Mouse (Mus musculus): ENCODE results near the gene Prss33. TPM values are rescaled to one million over a fixed set of nuclear protein-coding genes. Genes with fewer than 3 reads are reported as not detected.

Prss33 gene
- polyA plus RNA-seq, 1 experiment from 2014 or later, result not detected

DNA sequence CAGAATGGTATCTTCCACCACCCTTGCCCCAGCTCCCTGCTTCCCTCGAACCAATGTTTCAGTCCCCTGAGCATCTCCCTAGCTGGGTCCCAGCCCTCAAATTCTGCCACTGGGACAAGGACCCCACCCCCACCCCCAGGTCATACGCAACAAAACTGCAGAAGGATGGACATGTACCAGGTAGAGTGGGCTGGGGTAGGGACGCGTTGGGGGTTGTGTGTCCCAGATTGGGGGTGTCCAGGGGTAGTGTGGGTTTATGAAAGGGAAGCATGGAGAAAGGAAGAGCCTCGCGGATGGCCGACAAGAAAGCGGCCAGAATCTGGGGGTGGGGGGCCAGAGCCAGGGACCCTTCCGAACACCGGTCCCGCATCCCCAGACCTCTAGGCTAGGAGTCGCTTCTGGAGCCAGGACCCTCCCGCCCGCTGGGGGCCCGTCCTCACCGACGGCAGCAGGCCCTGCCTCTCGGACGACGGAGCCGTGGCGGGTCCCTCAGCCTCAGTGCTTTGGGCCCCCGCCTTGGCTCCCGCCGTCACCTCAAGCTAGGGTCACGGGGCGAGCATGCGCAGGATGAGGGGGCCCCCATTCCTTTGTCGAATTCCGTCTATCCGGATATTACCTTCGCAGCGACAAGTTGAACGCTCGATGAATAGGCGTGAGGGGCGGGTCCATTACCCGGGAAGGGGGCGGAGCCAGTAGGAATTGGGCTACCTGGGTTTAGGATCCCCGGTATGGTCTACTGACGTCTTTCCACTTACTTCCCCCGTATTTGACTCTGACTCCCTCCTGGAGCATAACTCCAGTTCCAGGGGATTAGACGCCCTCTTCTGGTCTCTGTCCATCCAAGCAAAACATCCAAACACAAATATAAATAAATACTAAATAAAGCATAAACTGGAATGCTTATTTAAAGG, 50.0 kb downstream of the Prss33 start, which contains the start of gene Flywch2:
Gene Flywch2, minus strand, starts transcription at position 521 of the 911 bp plus-strand sequence.
- Histone ChIP-seq H3K36me3 (ENCODE audit: insufficient read depth) (no peaks in the 10 kb centered on the region), H3K4me3 (ENCODE audit: low read depth, low read length) (peak within 1 kb of the TSS; percentile 60), H3K9ac (peak within 1 kb of the TSS; percentile 69), H3K4me2 (peak within 1 kb of the TSS; percentile 88), H3K4me1 (ENCODE audit: insufficient read depth) (0 out of 2 replicates have a peak, but pooled peaks cover 5% of the 10 kb centered on the region), H3K27ac (ENCODE audit: low read depth) (no peak within 1 kb of the TSS; the same call in 1 of the 2 replicates), H3K27me3 (ENCODE audit: insufficient read depth, low read length) (no peaks in the 10 kb centered on the region), H3K9me3 (ENCODE audit: low read depth, low read length) (no peaks in the 10 kb centered on the region)
- DNase-seq (peak; percentile 90), ATAC-seq (ENCODE audit: insufficient read depth) (peak; percentile 80)
- 2% methylated on average over 43 of the region's 43 CpGs for WGBS
- TF ChIP-seq CTCF (IDR thresholded peaks at IDR 0.05; ENCODE audit: low read depth), result no peak; the same call in 1 of the 2 replicates

DNA sequence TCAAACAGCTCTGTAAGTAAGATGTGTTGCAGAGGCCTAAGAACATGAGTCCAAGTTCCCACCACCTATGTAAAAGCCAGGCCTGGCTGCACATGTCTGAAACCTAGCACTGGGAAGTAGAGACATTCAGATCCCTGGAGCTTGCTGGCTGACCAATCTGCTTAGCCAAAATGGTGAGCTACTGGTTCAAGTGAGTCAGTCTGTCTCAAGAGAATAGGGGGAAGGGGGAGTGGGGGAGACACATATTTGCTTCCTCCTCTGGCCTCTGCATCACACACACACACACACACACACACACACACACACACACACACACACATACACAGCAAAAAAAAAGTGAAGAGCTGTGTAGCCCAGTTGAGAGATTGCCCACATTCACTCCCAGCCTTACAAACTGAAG, 52.5 kb downstream of the Prss33 start:
- no peak for ATAC-seq (ENCODE audit: insufficient read depth)
- no peak overlapping the region for H3K27ac ChIP-seq (ENCODE audit: low read depth)
- H3K4me2 ChIP-seq, result no peak overlapping the region
- H3K4me1 ChIP-seq (ENCODE audit: insufficient read depth), result no peaks in the 10 kb centered on the region
- no peak for DNase-seq
- no peak for TF ChIP-seq CTCF (IDR thresholded peaks at IDR 0.05; ENCODE audit: low read depth)
- no peaks in the 10 kb centered on the region for H3K36me3 ChIP-seq (ENCODE audit: insufficient read depth)
- H3K27me3 ChIP-seq (ENCODE audit: insufficient read depth, low read length), result no peaks in the 10 kb centered on the region
- H3K9ac ChIP-seq, result no peak overlapping the region
- no peak overlapping the region for H3K4me3 ChIP-seq (ENCODE audit: low read depth, low read length)
- H3K9me3 ChIP-seq (ENCODE audit: low read depth, low read length), result no peaks in the 10 kb centered on the region

Small RNAs within 50 kb of the gene (microRNA-seq; reads per million reads assigned to microRNA genes)
- 1.9 reads per million for gene Mir5125 (ENCODE audit: borderline number of aligned reads)

Other genes with a start within 250 kb of the Prss33 start
- 12.3 and 15.6 TPM in 2 replicates for gene Zfp13, start 236.6 kb downstream of the Prss33 start, polyA plus RNA-seq (2014; fragmentation: Nextera tagmentation; extraction: Ambion mirVana)
- 0.53 and 0.74 TPM in 2 replicates for gene Zscan10, start 235.2 kb downstream of the Prss33 start, polyA plus RNA-seq (2014; fragmentation: Nextera tagmentation; extraction: Ambion mirVana)
- gene Mmp25, start 190.8 kb downstream of the Prss33 start, polyA plus RNA-seq (2014; fragmentation: Nextera tagmentation; extraction: Ambion mirVana), result 0.31 and 0.86 TPM in 2 replicates
- 1.3 and 1.9 TPM in 2 replicates for gene Bicdl2, start 175.6 kb downstream of the Prss33 start, polyA plus RNA-seq (2014; fragmentation: Nextera tagmentation; extraction: Ambion mirVana)
- 63.8 and 71.1 TPM in 2 replicates for gene Hcfc1r1, start 162.5 kb downstream of the Prss33 start, polyA plus RNA-seq (2014; fragmentation: Nextera tagmentation; extraction: Ambion mirVana)
- 47.4 and 49.6 TPM in 2 replicates for gene Thoc6, start 162.2 kb downstream of the Prss33 start, polyA plus RNA-seq (2014; fragmentation: Nextera tagmentation; extraction: Ambion mirVana)
- 21.6 and 24.0 TPM in 2 replicates for gene Tnfrsf12a, start 158.6 kb downstream of the Prss33 start, polyA plus RNA-seq (2014; fragmentation: Nextera tagmentation; extraction: Ambion mirVana)
- 207 and 219 TPM in 2 replicates for gene Cldn6, start 156.8 kb downstream of the Prss33 start, polyA plus RNA-seq (2014; fragmentation: Nextera tagmentation; extraction: Ambion mirVana)
- 5.1 and 6.2 TPM in 2 replicates for gene Cldn9, start 152.0 kb downstream of the Prss33 start, polyA plus RNA-seq (2014; fragmentation: Nextera tagmentation; extraction: Ambion mirVana)
- 0.17 TPM in 1 of 2 replicates, not detected in the other for gene 1520401A03Rik, start 113.3 kb downstream of the Prss33 start, polyA plus RNA-seq (2014; fragmentation: Nextera tagmentation; extraction: Ambion mirVana)
- 68.4 and 79.0 TPM in 2 replicates for gene Pkmyt1, start 109.7 kb downstream of the Prss33 start, polyA plus RNA-seq (2014; fragmentation: Nextera tagmentation; extraction: Ambion mirVana)
- gene Paqr4, start 95.2 kb downstream of the Prss33 start, polyA plus RNA-seq (2014; fragmentation: Nextera tagmentation; extraction: Ambion mirVana), result 35.8 TPM in 2 replicates
- not detected in 2 replicates for gene Kremen2, start 90.2 kb downstream of the Prss33 start, polyA plus RNA-seq (2014; fragmentation: Nextera tagmentation; extraction: Ambion mirVana)
- gene Flywch1, start 64.5 kb downstream of the Prss33 start, polyA plus RNA-seq (2014; fragmentation: Nextera tagmentation; extraction: Ambion mirVana), result 64.9 and 73.4 TPM in 2 replicates
- 28.4 and 29.3 TPM in 2 replicates for gene Flywch2, start 50.0 kb downstream of the Prss33 start, polyA plus RNA-seq (2014; fragmentation: Nextera tagmentation; extraction: Ambion mirVana)
- 429 and 491 TPM in 2 replicates for gene Srrm2, start 45.5 kb downstream of the Prss33 start, polyA plus RNA-seq (2014; fragmentation: Nextera tagmentation; extraction: Ambion mirVana)
- 1,057 and 1,075 TPM in 2 replicates for gene Elob, start 6.9 kb downstream of the Prss33 start, polyA plus RNA-seq (2014; fragmentation: Nextera tagmentation; extraction: Ambion mirVana)
- gene Prss32, start 7.8 kb upstream of the Prss33 start, polyA plus RNA-seq (2014; fragmentation: Nextera tagmentation; extraction: Ambion mirVana), result not detected in 2 replicates
- 1.0 and 1.4 TPM in 2 replicates for gene Prss41, start 8.1 kb upstream of the Prss33 start, polyA plus RNA-seq (2014; fragmentation: Nextera tagmentation; extraction: Ambion mirVana)
- not detected in 2 replicates for gene Prss21, start 32.0 kb upstream of the Prss33 start, polyA plus RNA-seq (2014; fragmentation: Nextera tagmentation; extraction: Ambion mirVana)
- 1.0 TPM in 1 of 2 replicates, not detected in the other for gene Dcpp1, start 44.8 kb upstream of the Prss33 start, polyA plus RNA-seq (2014; fragmentation: Nextera tagmentation; extraction: Ambion mirVana)
- gene Dcpp2, start 44.8 kb upstream of the Prss33 start, polyA plus RNA-seq (2014; fragmentation: Nextera tagmentation; extraction: Ambion mirVana), result not detected in 2 replicates
- 2.2 TPM in 2 replicates for gene Dcpp3, start 81.4 kb upstream of the Prss33 start, polyA plus RNA-seq (2014; fragmentation: Nextera tagmentation; extraction: Ambion mirVana)
- not detected in 2 replicates for gene Sbp, start 105.6 kb upstream of the Prss33 start, polyA plus RNA-seq (2014; fragmentation: Nextera tagmentation; extraction: Ambion mirVana)
- not detected in 2 replicates for gene Sbpl, start 119.2 kb upstream of the Prss33 start, polyA plus RNA-seq (2014; fragmentation: Nextera tagmentation; extraction: Ambion mirVana)
- gene Prss30, start 144.5 kb upstream of the Prss33 start, polyA plus RNA-seq (2014; fragmentation: Nextera tagmentation; extraction: Ambion mirVana), result 0.20 TPM in 1 of 2 replicates, not detected in the other
- 2.1 TPM in 2 replicates for gene Prss22, start 162.0 kb upstream of the Prss33 start, polyA plus RNA-seq (2014; fragmentation: Nextera tagmentation; extraction: Ambion mirVana)
- gene Prss27, start 202.1 kb upstream of the Prss33 start, polyA plus RNA-seq (2014; fragmentation: Nextera tagmentation; extraction: Ambion mirVana), result 0.20 and 0.24 TPM in 2 replicates
- gene Kctd5, start 237.4 kb upstream of the Prss33 start, polyA plus RNA-seq (2014; fragmentation: Nextera tagmentation; extraction: Ambion mirVana), result 64.4 and 69.6 TPM in 2 replicates

All from lung, embryonic 14.5 days (tissue).